Mouse (Mus musculus): ENCODE results near the gene Tgfb2.
A peak's percentile ranks its signal among the peaks of the same experiment; 100 is the strongest.

The Tgfb2 gene

GRCm38 (mm10) chr1:186705915-186706248 is at the start of gene Tgfb2:
Tgfb2 (minus strand) TSS chr1:186705989.
- DNase-seq (ENCODE audit: low spot score), result no peak

GRCm38 (mm10) chr1:186749675-186750283 is 44.0 kb upstream of the Tgfb2 start:
- no peak for DNase-seq (ENCODE audit: low spot score)

- DNase-seq (ENCODE audit: low spot score), result peak; percentile 68
These were observed 43.2 kb upstream of the Tgfb2 start, which contains the start of gene Rrp15 for GRCm38 (mm10) chr1:186748724-186749653. Rrp15 (minus strand) TSS chr1:186749358.

GRCm38 (mm10) chr1:186739828-186740227 is 34.0 kb upstream of the Tgfb2 start:
- no peak for DNase-seq (ENCODE audit: low spot score)

- DNase-seq (ENCODE audit: low spot score), result no peak
These were observed 29.7 kb upstream of the Tgfb2 start for GRCm38 (mm10) chr1:186735537-186735936.

GRCm38 (mm10) chr1:186733052-186733451 is 27.3 kb upstream of the Tgfb2 start:
- no peak for DNase-seq (ENCODE audit: low spot score)

- no peak for DNase-seq (ENCODE audit: low spot score)
These were observed 23.0 kb upstream of the Tgfb2 start for GRCm38 (mm10) chr1:186728778-186729177.

- no peak for DNase-seq (ENCODE audit: low spot score)
These were observed 20.3 kb upstream of the Tgfb2 start for GRCm38 (mm10) chr1:186726117-186726516.

GRCm38 (mm10) chr1:186722299-186722698 is 16.5 kb upstream of the Tgfb2 start:
- DNase-seq (ENCODE audit: low spot score), result no peak

- peak; percentile 51 for DNase-seq (ENCODE audit: low spot score)
These were observed 16.1 kb upstream of the Tgfb2 start for GRCm38 (mm10) chr1:186721846-186722245.

GRCm38 (mm10) chr1:186721166-186721565 is 15.4 kb upstream of the Tgfb2 start:
- no peak for DNase-seq (ENCODE audit: low spot score)

GRCm38 (mm10) chr1:186719708-186720107 is 13.9 kb upstream of the Tgfb2 start:
- DNase-seq (ENCODE audit: low spot score), result no peak

GRCm38 (mm10) chr1:186718881-186719280 is 13.1 kb upstream of the Tgfb2 start:
- DNase-seq (ENCODE audit: low spot score), result no peak

- DNase-seq (ENCODE audit: low spot score), result no peak
These were observed 9.4 kb upstream of the Tgfb2 start for GRCm38 (mm10) chr1:186714980-186715896.

- no peak for DNase-seq (ENCODE audit: low spot score)
These were observed 8.4 kb upstream of the Tgfb2 start for GRCm38 (mm10) chr1:186714215-186714614.

GRCm38 (mm10) chr1:186712802-186713471 is 7.1 kb upstream of the Tgfb2 start:
- no peak for DNase-seq (ENCODE audit: low spot score)

GRCm38 (mm10) chr1:186705203-186705914 is 430 bp downstream of the Tgfb2 start:
- no peak for DNase-seq (ENCODE audit: low spot score)

GRCm38 (mm10) chr1:186703980-186704701 is 1.6 kb downstream of the Tgfb2 start:
- DNase-seq (ENCODE audit: low spot score), result no peak

GRCm38 (mm10) chr1:186703256-186703979 is 2.4 kb downstream of the Tgfb2 start:
- DNase-seq (ENCODE audit: low spot score), result no peak
